Mouse (Mus musculus) heart, postnatal 36 days (tissue): ENCODE results near the gene Slfn5. TPM values are rescaled to one million over a fixed set of nuclear protein-coding genes. Genes with fewer than 3 reads are reported as not detected.

Source experiments
- DNase-seq, 2 experiments: peaks; one replicate each; pipeline ENCODE4 v3.0.0; 2021 to 2022
- intact Hi-C: fragments of 180-260 bp; cut with DNase I; formaldehyde crosslinking; loops from one replicate; pipeline ENCODE4 v1.15.1; 2025
- microRNA-seq, 2 experiments: library from miRNA; unstranded; fragments of <30 nt; microRNA quantifications; one replicate each; pipeline ENCODE4 v1.2.0; 2021; ENCODE audit warnings: borderline number of aligned reads in 2 of 2
- total RNA-seq, 2 experiments: library from RNA; stranded (reverse); gene quantifications; 2 replicates each; pipeline ENCODE4 v1.2.3; 2021

The Slfn5 gene
- total RNA-seq, 2 experiments from 2014 or later = 62.8 to 83.5 TPM

GRCm38 (mm10) chr11:82990612-82991385 lies 39.6 kb downstream of the Slfn5 start:
- DNase-seq = peak; percentile 38 to 43
- intact Hi-C loops = loop anchor here (2.0 kb wide), 2 partner anchors 28 to 48 kb away; no protein-coding TSS in a partner anchor

GRCm38 (mm10) chr11:82991469-82992166 lies 40.5 kb downstream of the Slfn5 start, which contains the start of gene Slfn9:
TSS of gene Slfn9 (minus strand) at chr11:82991830.
- peak; percentile 64 to 65 for DNase-seq

GRCm38 (mm10) chr11:83013356-83013755 lies 62.2 kb downstream of the Slfn5 start:
- intact Hi-C loops = no loop called here
- no peak for DNase-seq

More at GRCm38 (mm10) chr11:82991469-82992166, 40.5 kb downstream of the Slfn5 start, which contains the start of gene Slfn9:
- intact Hi-C loops = loop anchor here (2.0 kb wide), 2 partner anchors 27 to 47 kb away; no protein-coding TSS in a partner anchor

Small RNAs within 50 kb of the gene (microRNA-seq; reads per million reads assigned to microRNA genes)
- 0 reads per million in 2 experiments for gene Mir7679

Other genes with a start within 250 kb of the Slfn5 start
- gene Cct6b, start 187.0 kb upstream of the Slfn5 start, total RNA-seq = under 1 TPM; 0.14 to 0.22 TPM
- 10 to 100 TPM; 15.0 to 15.9 TPM for gene Zfp830, start 187.0 kb upstream of the Slfn5 start, total RNA-seq
- 10 to 100 TPM; 18.1 to 18.9 TPM for gene Lig3, start 170.2 kb upstream of the Slfn5 start, total RNA-seq
- 1 to 10 TPM; 5.6 to 6.6 TPM for gene Rffl, start 80.1 kb upstream of the Slfn5 start, total RNA-seq
- gene Rad51d, start 60.7 kb upstream of the Slfn5 start, total RNA-seq = 10 to 100 TPM in 1 of 2 experiments, 1 to 10 TPM in 1; 9.0 to 10.6 TPM
- gene Fndc8, start 59.2 kb upstream of the Slfn5 start, total RNA-seq = not detected
- 10 to 100 TPM; 11.3 to 13.3 TPM for gene Nle1, start 42.9 kb upstream of the Slfn5 start, total RNA-seq
- gene Unc45b, start 40.8 kb upstream of the Slfn5 start, total RNA-seq = 100 to 1,000 TPM; 182 to 201 TPM
- gene Slfn9, start 40.5 kb downstream of the Slfn5 start, total RNA-seq = 1 to 10 TPM in 1 of 2 experiments, under 1 TPM in 1; 0.92 to 1.4 TPM
- 1 to 10 TPM in 1 of 2 experiments, under 1 TPM in 1; 0.56 to 1.5 TPM for gene Slfn8, start 69.5 kb downstream of the Slfn5 start, total RNA-seq
- 1 to 10 TPM; 3.9 to 6.2 TPM for gene Slfn2, start 113.8 kb downstream of the Slfn5 start, total RNA-seq
- under 1 TPM; 0.17 to 0.41 TPM for gene Slfn1, start 165.5 kb downstream of the Slfn5 start, total RNA-seq
- gene Slfn4, start 223.8 kb downstream of the Slfn5 start, total RNA-seq = under 1 TPM; 0.17 to 0.19 TPM
- 1 to 10 TPM; 3.1 to 4.1 TPM for gene Slfn3, start 240.0 kb downstream of the Slfn5 start, total RNA-seq